Mouse (Mus musculus): Measurements from ENCODE around the gene Btbd11.
"Not testable (repeated sequence)": the region's sequence is repeated elsewhere in the genome, so short reads cannot be mapped to it uniquely, and the experiment has no call there.

The Btbd11 gene

GRCm38 (mm10) chr10:85655881-85656280 lies 269.3 kb downstream of the Btbd11 start:
- DNase-seq (ENCODE audit: low spot score in 2 of 2) = peak in 1 of 2 experiments; percentile 43

DNA sequence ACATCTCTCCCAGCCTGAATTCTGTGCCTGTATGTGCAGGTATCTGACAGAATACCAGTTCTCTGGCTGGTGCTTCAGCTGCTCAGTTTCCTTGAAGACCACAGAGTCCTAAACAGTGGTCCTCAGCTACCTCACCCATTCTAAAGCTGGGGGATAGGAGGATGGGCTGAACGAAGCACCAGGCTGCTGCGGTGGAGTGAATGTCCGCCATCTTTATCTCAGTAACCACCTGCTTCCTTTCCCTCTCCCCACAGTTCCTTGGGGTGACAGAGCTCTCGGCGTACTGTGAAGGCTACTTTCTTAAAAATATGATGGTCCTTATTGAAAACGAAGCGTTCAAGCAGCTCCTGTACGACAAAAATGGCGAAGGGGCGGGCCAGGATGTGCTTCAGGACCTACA lies 271.3 kb downstream of the Btbd11 start:
- DNase-seq (ENCODE audit: low spot score in 2 of 2) = no peak

GRCm38 (mm10) chr10:85673512-85673921 lies 286.9 kb downstream of the Btbd11 start:
- DNase-seq (ENCODE audit: low spot score in 2 of 2) = peak in 1 of 2 experiments; percentile 8

GRCm38 (mm10) chr10:85678635-85679034 lies 292.0 kb downstream of the Btbd11 start:
- peak in 1 of 2 experiments; percentile 69 for DNase-seq (ENCODE audit: low spot score in 2 of 2)

- DNase-seq (ENCODE audit: low spot score in 2 of 2) = no peak
Measured at GRCm38 (mm10) chr10:85682446-85682845, 295.8 kb downstream of the Btbd11 start.

DNA sequence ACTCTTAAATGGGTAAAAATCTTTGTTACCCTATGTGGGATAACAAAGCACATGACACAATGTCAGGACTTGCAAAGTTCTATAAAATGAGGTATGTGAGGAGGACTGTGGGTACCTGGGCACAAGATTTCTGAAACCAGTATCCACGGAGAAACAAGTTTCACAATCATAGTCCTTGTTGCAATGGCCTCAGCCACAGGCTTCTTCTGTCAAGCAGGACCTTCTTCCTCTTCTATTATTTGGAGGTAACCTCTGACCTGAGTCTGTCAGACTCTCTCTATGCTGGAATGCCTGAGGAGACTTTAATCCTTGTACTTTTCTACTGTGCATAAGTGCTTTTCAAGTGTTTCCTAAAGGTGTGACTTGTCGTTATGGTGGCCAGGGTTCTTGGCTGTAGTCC lies 307.8 kb downstream of the Btbd11 start:
- DNase-seq (ENCODE audit: low spot score in 2 of 2) = not testable (repeated sequence)

DNA sequence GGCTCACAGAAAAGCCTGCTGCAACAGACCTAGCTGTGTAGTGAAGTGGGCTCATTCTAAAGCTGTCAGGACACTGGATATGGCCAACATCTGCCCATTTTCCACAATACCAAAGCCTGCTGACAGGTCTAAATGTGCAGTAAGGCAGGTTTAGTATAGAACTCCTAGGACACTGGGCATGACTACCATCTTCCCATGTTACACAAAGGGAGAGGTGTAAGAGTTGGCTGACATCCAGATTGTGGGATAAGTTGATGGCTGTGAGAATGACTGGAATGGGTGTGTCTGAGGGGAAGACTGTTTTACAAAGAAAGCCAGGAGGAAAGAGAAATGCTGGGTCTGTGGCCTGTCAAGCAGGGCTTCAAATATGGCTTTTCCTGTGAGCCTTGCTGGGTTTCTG lies 313.1 kb downstream of the Btbd11 start:
- no peak for DNase-seq (ENCODE audit: low spot score in 2 of 2)

GRCm38 (mm10) chr10:85709790-85710189 lies 323.2 kb downstream of the Btbd11 start:
- DNase-seq (ENCODE audit: low spot score in 2 of 2) = not testable (repeated sequence)
